Mouse (Mus musculus): ENCODE results near the gene Usp9x.

The Usp9x gene

GRCm38 (mm10) chrX:13072461-13072982 is 1.2 kb downstream of the Usp9x start:
- peak; percentile 68 for DNase-seq (ENCODE audit: low spot score)

- no peak for DNase-seq (ENCODE audit: low spot score)
Observed at GRCm38 (mm10) chrX:13085621-13086020, 14.3 kb downstream of the Usp9x start.

- no peak for DNase-seq (ENCODE audit: low spot score)
Observed at GRCm38 (mm10) chrX:13096985-13097384, 25.7 kb downstream of the Usp9x start.

- DNase-seq (ENCODE audit: low spot score), result no peak
Observed at GRCm38 (mm10) chrX:13206514-13206913, 135.2 kb downstream of the Usp9x start.

GRCm38 (mm10) chrX:13207512-13208341 is 136.4 kb downstream of the Usp9x start:
- DNase-seq (ENCODE audit: low spot score), result peak; percentile 86

DNA sequence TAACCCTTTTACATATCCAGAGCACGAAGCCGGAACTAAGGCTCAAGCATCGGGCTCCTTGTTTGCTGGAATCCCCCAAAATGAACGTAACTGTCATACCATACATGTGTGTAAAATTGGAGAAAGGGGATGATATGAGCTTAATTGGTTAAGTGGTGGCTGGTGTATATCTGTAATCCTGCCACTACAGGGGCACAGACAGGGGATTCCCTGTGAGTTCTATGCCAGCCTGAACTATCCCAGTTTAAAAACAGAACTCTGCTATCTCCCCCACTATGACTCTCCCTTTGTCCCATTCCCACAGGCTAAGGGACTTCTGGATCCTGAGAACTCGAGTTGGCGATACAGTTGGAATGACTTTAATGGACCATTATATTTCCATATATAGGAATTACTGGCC is 137.1 kb downstream of the Usp9x start:
- DNase-seq (ENCODE audit: low spot score), result no peak

DNA sequence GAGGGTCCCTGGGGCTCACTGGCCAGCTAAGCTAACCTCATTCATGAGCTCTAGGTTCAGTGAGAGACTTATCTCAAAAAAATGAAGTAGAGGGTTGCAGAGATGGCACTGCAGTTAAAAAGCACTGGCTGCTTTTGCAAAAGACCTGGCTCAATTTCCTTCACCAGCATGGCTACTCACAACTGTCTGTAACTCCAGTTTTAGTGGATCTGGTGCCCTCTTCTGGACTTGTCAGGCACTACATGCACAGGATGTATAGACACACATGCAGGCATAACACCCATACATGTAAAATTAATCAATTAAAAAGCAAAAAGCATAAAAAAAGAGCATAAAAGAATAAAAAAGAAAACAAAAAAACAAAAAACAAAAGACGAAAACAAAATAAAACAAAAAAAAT is 143.0 kb downstream of the Usp9x start:
- DNase-seq (ENCODE audit: low spot score), result no peak
